Mouse (Mus musculus) limb, embryonic 11.5 days (tissue): Measurements from ENCODE around the gene Wdfy3. TPM values are rescaled to one million over a fixed set of nuclear protein-coding genes. Genes with fewer than 3 reads are reported as not detected.
"Not testable (repeated sequence)": the region's sequence is repeated elsewhere in the genome, so short reads cannot be mapped to it uniquely, and the experiment has no call there.

Source experiments
- ATAC-seq: fragments of 200-750 bp; cut with Nextera tagmentation; 2 replicates; pipeline ENCODE4 v1.8.0; 2017; ENCODE audit warnings: low read depth; ENCODE audit not compliant: insufficient number of reproducible peaks, low FRiP score, low TSS enrichment
- DNase-seq: peaks from one replicate; pipeline ENCODE4 v3.0.0-alpha.2; 2015; ENCODE audit warnings: low spot score
- H3K27ac ChIP-seq: fragments of 300-500 bp; sonication (generic); replicated peaks from 2 replicates; pipeline ENCODE4 v1.5.1; 2014; ENCODE audit warnings: low read depth, mild to moderate bottlenecking, low read length
- H3K27me3 ChIP-seq: fragments of 300-500 bp; sonication (generic); 2 replicates; pipeline ENCODE4 v1.6.1; 2014; ENCODE audit warnings: mild to moderate bottlenecking, low read length, mixed read lengths; ENCODE audit not compliant: control insufficient read depth, insufficient read depth
- H3K36me3 ChIP-seq: fragments of 300-500 bp; sonication (generic); 2 replicates; pipeline ENCODE4 v1.6.1; 2014; ENCODE audit warnings: mild to moderate bottlenecking, low read length, moderate library complexity, mixed read lengths; ENCODE audit not compliant: control insufficient read depth, insufficient read depth
- H3K4me1 ChIP-seq: fragments of 300-500 bp; sonication (generic); 2 replicates; pipeline ENCODE4 v1.6.1; 2014; ENCODE audit warnings: low read length, mixed read lengths; ENCODE audit not compliant: control insufficient read depth, insufficient read depth
- H3K4me2 ChIP-seq: fragments of 300-500 bp; sonication (generic); 2 replicates; pipeline ENCODE4 v1.6.1; 2014; ENCODE audit warnings: low read depth, mild to moderate bottlenecking, moderate library complexity; ENCODE audit not compliant: severe bottlenecking
- H3K4me3 ChIP-seq: fragments of 300-500 bp; sonication (generic); 2 replicates; pipeline ENCODE4 v1.5.1; 2014; ENCODE audit warnings: low read depth, low read length
- H3K9ac ChIP-seq: fragments of 300-500 bp; sonication (generic); 2 replicates; pipeline ENCODE4 v1.6.1; 2014; ENCODE audit warnings: mild to moderate bottlenecking, low read length
- H3K9me3 ChIP-seq: fragments of 300-500 bp; sonication (generic); 2 replicates; pipeline ENCODE4 v1.6.1; 2016; ENCODE audit warnings: low read length; ENCODE audit not compliant: control insufficient read depth
- WGBS: fragments of 180-500 bp; shearing (Covaris S2); extraction: QIAGEN DNeasy Blood & Tissue Kit; methylation state at CpG from one replicate; pipeline ENCODE4 v1.1.7; 2014; 5-methylcytosine and 5-hydroxymethylcytosine counted together
- polyA plus RNA-seq: library from polyadenylated mRNA; unstranded; fragments of >200 nt; fragmentation: Nextera tagmentation; extraction: Ambion mirVana; gene quantifications from 2 replicates; pipeline ENCODE4 v1.2.1, GENCODE M21; 2014

The Wdfy3 gene
- polyA plus RNA-seq = 16.5 and 20.9 TPM in 2 replicates

DNA sequence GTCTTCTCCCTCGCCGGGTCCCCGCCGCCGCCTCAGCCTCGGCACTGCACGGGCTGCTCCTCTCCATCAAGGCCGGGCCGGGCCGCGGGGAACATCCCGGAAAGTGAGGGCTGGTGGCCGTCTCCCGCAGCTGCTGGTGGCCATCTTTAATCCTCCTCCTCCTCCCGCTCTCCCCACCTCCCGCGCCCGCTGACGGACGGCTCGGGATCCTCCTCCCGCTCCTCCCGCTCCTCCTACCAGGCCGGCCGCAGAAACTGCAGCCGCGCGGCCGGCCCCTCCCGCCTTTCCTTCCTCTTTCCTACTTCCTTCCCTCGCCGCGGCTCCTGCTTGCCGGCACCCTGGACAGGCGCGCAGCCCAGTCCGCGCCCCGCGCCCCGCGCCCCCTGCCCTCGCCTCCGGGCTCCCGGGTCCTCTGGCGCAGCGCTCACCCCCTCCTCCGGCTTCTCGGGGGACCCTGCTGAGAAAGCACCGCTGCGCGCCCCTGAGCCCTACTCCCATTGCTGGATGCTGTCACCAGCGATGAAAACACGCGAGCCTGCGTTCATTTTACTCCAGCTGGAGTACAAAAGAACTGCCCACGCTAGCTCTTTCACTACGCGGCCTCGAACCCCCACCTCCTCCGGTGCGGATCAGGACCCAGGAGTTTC lies at the start of gene Wdfy3:
Wdfy3 (minus strand) TSS at position 155 of the 647 bp plus-strand sequence.
- Histone ChIP-seq H3K27me3 (no peaks in the 10 kb centered on the region), H3K36me3 (no peaks in the 10 kb centered on the region), H3K9me3 (no peaks in the 10 kb centered on the region), H3K27ac (peak within 1 kb of the TSS; percentile 93), H3K4me3 (peak within 1 kb of the TSS; percentile 87), H3K9ac (peak within 1 kb of the TSS; percentile 98), H3K4me2 (peak within 1 kb of the TSS; percentile 66), H3K4me1 (peaks cover 2% of the 10 kb centered on the region; the same call in 1 of the 2 replicates)
- peak; percentile 91 for DNase-seq
- ATAC-seq = peak; percentile 91
- under 1% methylated on average over 58 of the region's 62 CpGs for WGBS

GRCm38 (mm10) chr5:102113009-102113408 lies 43.3 kb upstream of the Wdfy3 start:
- Histone ChIP-seq H3K4me3 (no peak overlapping the region), H3K36me3 (no peaks in the 10 kb centered on the region), H3K27ac (no peak overlapping the region), H3K27me3 (no peaks in the 10 kb centered on the region), H3K4me2 (no peak overlapping the region), H3K4me1 (no peaks in the 10 kb centered on the region), H3K9ac (no peak overlapping the region), H3K9me3 (no peaks in the 10 kb centered on the region)
- ATAC-seq (no peak), DNase-seq (no peak)
- WGBS = 50% methylated on average over 14 of the region's 14 CpGs

DNA sequence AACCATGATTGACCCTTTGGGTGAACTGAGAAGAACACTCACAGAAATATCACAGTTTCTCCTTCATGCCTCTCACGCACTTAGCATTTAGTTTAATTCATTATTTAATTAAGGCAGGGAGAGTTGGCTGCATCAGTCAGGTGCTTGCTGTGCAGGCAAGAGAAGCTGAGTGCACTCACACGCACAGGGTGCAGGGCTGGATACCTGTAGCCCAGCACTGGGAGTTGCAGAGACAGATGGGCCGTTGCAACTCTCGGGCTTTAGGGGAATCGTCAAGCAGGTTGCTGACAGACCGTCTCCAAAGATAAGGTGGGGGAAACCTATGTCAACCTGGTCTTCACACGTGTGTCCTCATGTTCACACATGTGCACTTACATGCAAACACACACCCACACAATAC lies 42.3 kb upstream of the Wdfy3 start:
- H3K27ac ChIP-seq = no peak overlapping the region
- WGBS = 82% methylated on average over 7 of the region's 7 CpGs
- H3K4me2 ChIP-seq = no peak overlapping the region
- no peak overlapping the region for H3K9ac ChIP-seq
- DNase-seq (no peak), ATAC-seq (no peak)
- no peaks in the 10 kb centered on the region for H3K36me3 ChIP-seq
- H3K4me1 ChIP-seq = no peaks in the 10 kb centered on the region
- no peak overlapping the region for H3K4me3 ChIP-seq
- H3K27me3 ChIP-seq = no peaks in the 10 kb centered on the region
- H3K9me3 ChIP-seq = no peaks in the 10 kb centered on the region

GRCm38 (mm10) chr5:102110031-102110430 lies 40.3 kb upstream of the Wdfy3 start:
- no peaks in the 10 kb centered on the region for H3K9me3 ChIP-seq
- ATAC-seq (no peak), DNase-seq (no peak)
- WGBS = 92% methylated on average over 7 of the region's 7 CpGs
- H3K9ac ChIP-seq = no peak overlapping the region
- no peak overlapping the region for H3K27ac ChIP-seq
- H3K27me3 ChIP-seq = no peaks in the 10 kb centered on the region
- H3K4me1 ChIP-seq = no peaks in the 10 kb centered on the region
- H3K36me3 ChIP-seq = no peaks in the 10 kb centered on the region
- H3K4me3 ChIP-seq = no peak overlapping the region
- no peak overlapping the region for H3K4me2 ChIP-seq

DNA sequence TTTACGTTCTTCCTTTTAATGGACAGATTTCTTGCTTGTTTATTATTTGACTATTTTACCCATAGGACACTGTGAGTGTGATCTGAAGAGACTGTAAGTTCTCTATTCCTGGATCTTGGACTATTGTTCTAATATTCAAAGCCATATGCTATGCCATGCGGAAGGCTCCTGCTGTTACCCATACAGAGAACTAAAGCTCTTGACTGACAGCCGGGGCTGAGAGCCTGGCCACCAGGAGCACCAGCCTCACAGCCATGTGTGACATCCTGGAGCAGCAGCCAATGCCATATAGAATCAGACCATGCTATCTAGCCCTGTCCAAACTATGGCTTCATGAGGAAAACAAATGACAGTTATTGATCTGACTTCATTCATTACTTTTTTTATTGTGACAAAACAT lies 36.2 kb upstream of the Wdfy3 start:
- Histone ChIP-seq H3K9me3 (no peaks in the 10 kb centered on the region), H3K36me3 (no peaks in the 10 kb centered on the region), H3K4me2 (no peak overlapping the region), H3K9ac (no peak overlapping the region), H3K27ac (no peak overlapping the region), H3K27me3 (no peaks in the 10 kb centered on the region), H3K4me1 (no peaks in the 10 kb centered on the region), H3K4me3 (no peak overlapping the region)
- ATAC-seq = no peak
- 84% methylated on average over 3 of the region's 3 CpGs for WGBS
- DNase-seq = no peak

- not testable (repeated sequence) for H3K9ac ChIP-seq, ATAC-seq, H3K27me3 ChIP-seq, H3K4me2 ChIP-seq, H3K27ac ChIP-seq, DNase-seq, H3K4me3 ChIP-seq, H3K36me3 ChIP-seq, H3K4me1 ChIP-seq, H3K9me3 ChIP-seq
- 86% methylated on average over 1 of the region's 1 CpGs for whole genome bisulfite sequencing
Observed at GRCm38 (mm10) chr5:102101815-102102214, 32.1 kb upstream of the Wdfy3 start.

DNA sequence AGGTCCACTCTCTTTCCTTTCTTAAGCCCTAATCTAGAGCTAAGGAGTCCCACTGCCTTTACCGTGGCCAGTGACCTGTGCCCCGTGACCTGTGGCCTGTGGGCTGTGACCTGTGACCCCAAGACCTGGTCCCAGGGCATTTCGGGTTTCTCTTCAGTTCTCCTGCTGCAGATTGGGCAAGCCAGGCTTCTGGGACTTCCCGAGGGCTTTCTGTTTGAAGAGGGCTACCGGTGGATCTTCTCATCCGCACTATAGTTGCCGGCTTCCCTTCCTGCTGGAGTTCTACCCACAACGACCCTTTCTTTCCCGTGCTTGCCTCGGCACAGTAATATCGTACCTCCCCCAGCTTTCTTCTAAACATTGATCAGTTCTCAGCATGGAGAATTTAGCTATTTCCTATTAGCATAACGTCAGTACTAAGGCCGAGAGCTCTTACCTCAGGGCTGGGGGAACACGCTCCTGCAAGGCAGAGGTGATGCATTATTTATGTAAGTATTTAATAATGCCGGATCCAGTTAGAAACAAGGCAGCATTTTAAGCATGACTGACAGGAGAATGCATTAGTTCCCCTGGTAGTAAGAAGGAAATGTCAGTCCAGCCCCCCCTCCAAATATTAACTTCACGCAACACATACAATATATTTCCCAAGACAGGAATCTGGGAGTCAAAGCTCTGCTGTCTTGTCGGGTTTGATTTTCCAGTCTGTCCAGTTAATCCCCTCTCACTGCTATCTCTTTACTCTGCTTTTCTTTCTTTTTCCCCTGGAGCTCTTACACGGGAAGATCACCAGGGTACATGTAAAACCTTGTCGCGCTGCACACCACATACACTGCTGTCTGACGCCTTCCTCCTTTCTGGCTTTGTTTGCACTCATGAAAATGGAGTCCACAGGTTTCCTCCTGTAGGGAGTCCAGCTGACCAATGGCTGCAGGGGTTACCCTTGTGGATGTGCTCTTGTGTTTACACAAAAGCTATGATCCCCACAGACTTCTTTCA lies 30.8 kb upstream of the Wdfy3 start:
- H3K4me1 ChIP-seq = no peaks in the 10 kb centered on the region
- 81% methylated on average over 21 of the region's 21 CpGs for WGBS
- DNase-seq (no peak), ATAC-seq (no peak)
- no peaks in the 10 kb centered on the region for H3K9me3 ChIP-seq
- H3K27me3 ChIP-seq = no peaks in the 10 kb centered on the region
- H3K36me3 ChIP-seq = no peaks in the 10 kb centered on the region
- H3K9ac ChIP-seq = no peak overlapping the region
- H3K4me2 ChIP-seq = no peak overlapping the region
- no peak overlapping the region for H3K27ac ChIP-seq
- no peak overlapping the region for H3K4me3 ChIP-seq

DNA sequence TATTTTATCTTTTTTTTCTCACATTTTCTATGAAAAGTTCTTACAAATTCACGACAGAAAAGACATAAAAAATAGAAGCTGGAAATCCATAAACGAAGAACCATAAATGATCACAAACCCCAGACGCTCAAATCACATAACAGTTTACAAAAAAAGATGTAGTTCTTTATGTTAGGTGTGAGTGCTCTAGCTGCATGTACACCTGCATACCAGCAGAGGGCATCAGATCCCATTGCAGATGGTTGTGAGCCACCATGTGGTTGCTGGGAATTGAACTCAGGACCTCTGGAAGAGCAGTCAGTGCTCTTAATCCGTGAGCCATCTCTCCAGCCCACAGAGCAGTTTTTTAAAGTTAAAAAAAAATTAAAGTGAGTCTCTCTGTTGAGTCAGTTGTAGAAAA lies 25.9 kb upstream of the Wdfy3 start:
- whole genome bisulfite sequencing = 84% methylated on average over 4 of the region's 4 CpGs
- DNase-seq (no peak), ATAC-seq (no peak)
- no peaks in the 10 kb centered on the region for H3K9me3 ChIP-seq
- no peak overlapping the region for H3K4me3 ChIP-seq
- H3K4me1 ChIP-seq = no peaks in the 10 kb centered on the region
- H3K36me3 ChIP-seq = no peaks in the 10 kb centered on the region
- H3K27me3 ChIP-seq = no peaks in the 10 kb centered on the region
- no peak overlapping the region for H3K9ac ChIP-seq
- H3K27ac ChIP-seq = no peak overlapping the region
- H3K4me2 ChIP-seq = no peak overlapping the region
